In the genomic region with DNA sequence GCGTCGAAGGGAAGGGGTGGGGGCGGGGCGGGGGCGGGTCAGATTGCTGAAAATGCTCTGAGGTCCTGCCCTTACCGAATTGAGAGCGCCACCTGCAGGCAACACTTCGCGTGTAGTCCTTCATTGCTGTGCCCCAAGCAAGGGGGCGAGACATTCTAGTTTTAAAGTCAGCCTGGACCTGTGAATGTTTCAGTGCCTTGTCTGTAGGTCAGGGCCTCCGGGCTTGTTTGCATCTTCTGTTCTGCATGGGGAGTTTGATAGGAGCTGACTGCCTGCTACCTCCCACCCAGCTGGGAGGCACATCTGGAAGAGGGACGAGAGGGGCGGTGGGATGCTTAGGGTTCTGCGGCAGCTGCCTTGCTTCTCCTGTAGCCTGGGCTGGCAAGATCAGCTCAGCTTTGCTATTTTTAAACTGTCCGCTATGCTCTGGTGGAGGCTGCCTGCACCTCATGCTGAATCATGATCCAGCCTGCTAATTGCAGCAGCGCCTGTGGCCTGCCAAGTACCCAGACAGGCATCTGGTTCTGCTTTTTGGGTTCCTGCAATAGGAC, we compare ENCODE assay signal across 8 mouse cellular contexts. TPM values are rescaled to one million over a fixed set of nuclear protein-coding genes. Genes with fewer than 3 reads are reported as not detected.
DNase-seq lines count a peak whose midpoint lies in the region; ATAC-seq lines count a peak whose summit lies in the region.

No protein-coding gene starts in this region.

- no peaks in the 10 kb centered on the region for H3K27me3 ChIP-seq in hindbrain, embryonic 12.5 days

- H3K27ac ChIP-seq in hindbrain, embryonic 12.5 days, result 0 out of 2 replicates have a peak overlapping the region, but pooled peaks have one; percentile 0

- no peaks in the 10 kb centered on the region; the same call in 1 of the 2 replicates for H3K9me3 ChIP-seq in hindbrain, embryonic 12.5 days (replicated peaks)

- ATAC-seq in hindbrain, embryonic 12.5 days (ENCODE audit: low FRiP score), result 0 out of 2 replicates have a peak, but pooled peaks have one; percentile 9

- peaks cover 15% of the 10 kb centered on the region for H3K4me1 ChIP-seq in hindbrain, embryonic 12.5 days

- 19% methylated on average over 16 of the region's 16 CpGs for WGBS in hindbrain, embryonic 12.5 days

- peak overlapping the region; percentile 32; the same call in 1 of the 2 replicates for H3K4me2 ChIP-seq in hindbrain, embryonic 12.5 days (replicated peaks)

- no peak overlapping the region for H3K4me3 ChIP-seq in hindbrain, embryonic 12.5 days

- no peaks in the 10 kb centered on the region for H3K36me3 ChIP-seq in hindbrain, embryonic 12.5 days

- H3K9ac ChIP-seq in hindbrain, embryonic 12.5 days, result no peak overlapping the region

- DNase-seq in R1 (ENCODE audit: low read depth, low spot score), result peak; percentile 84
- DNase-seq in cerebellum, postnatal 14 days, result peak; percentile 67 to 83
- peak; percentile 52 to 57 for DNase-seq in frontal cortex, postnatal 25 days (ENCODE audit: low spot score in 2 of 2)
- peak; percentile 67 to 75 for DNase-seq in layer of hippocampus, postnatal 10 days (ENCODE audit: low spot score in 2 of 2)
- DNase-seq in lung, postnatal 10 days, result peak; percentile 83
- DNase-seq in retina, embryonic 14.5 days (ENCODE audit: low spot score), result peak; percentile 83
- peak; percentile 20 to 52 for DNase-seq in urinary bladder, postnatal 36 days (ENCODE audit: low spot score in 2 of 2)

RNA-seq across cellular contexts. Expression of gene Susd4, which starts 28.9 kb away (rescaled TPM):
- polyA plus RNA-seq in hindbrain, embryonic 12.5 days (2016; fragmentation: Nextera tagmentation; extraction: Ambion mirVana), result 35.1 and 36.6 TPM in 2 replicates
- total RNA-seq in layer of hippocampus, postnatal 10 days (2021), result 100 to 1,000 TPM in 1 of 2 experiments, 10 to 100 TPM in 1; 94.1 to 100 TPM

RNA-seq across cellular contexts. Expression of gene Ccdc185, which starts 43.6 kb away (rescaled TPM):
- not detected in 2 replicates for polyA plus RNA-seq in hindbrain, embryonic 12.5 days (2016; fragmentation: Nextera tagmentation; extraction: Ambion mirVana)
- under 1 TPM in 1 of 2 experiments, not detected in 1; 0.16 TPM for total RNA-seq in layer of hippocampus, postnatal 10 days (2021)
